Mouse (Mus musculus): ENCODE data around the gene Sag. TPM values are rescaled to one million over a fixed set of nuclear protein-coding genes. Genes with fewer than 3 reads are reported as not detected.

Sag gene
- total and polyA plus RNA-seq, 3 experiments, result 0.16 to 0.57 (median 0.43) TPM

GRCm38 (mm10) chr1:87798306-87798705 is 5.2 kb upstream of the Sag start:
- 74% methylated on average over 2 of the region's 2 CpGs for WGBS
- intact Hi-C loops (cut with DNase I), result no loop called here
- no peaks in the 10 kb centered on the region for H3K36me3 ChIP-seq (ENCODE audit: control insufficient read depth, insufficient read depth, low read length)
- no peak overlapping the region for H3K4me3 ChIP-seq
- no peaks in the 10 kb centered on the region for H3K27me3 ChIP-seq (ENCODE audit: control insufficient read depth, insufficient read depth, low read length)
- no peaks in the 10 kb centered on the region for H3K79me2 ChIP-seq (replicated peaks; ENCODE audit: control insufficient read depth, insufficient read depth, low read length)
- no peak for DNase-seq
- H3K27ac ChIP-seq, result no peak overlapping the region
- H3K9ac ChIP-seq (ENCODE audit: low read depth, low read length), result no peak overlapping the region
- no peak for TF ChIP-seq POLR2A (IDR thresholded peaks at IDR 0.05; ENCODE audit: insufficient read depth, low read depth, low read length)
- no peak for TF ChIP-seq EP300 (IDR thresholded peaks at IDR 0.05; ENCODE audit: insufficient read depth, low read depth, low read length)
- TF ChIP-seq CTCF (IDR thresholded peaks at IDR 0.05), result no peak
- H3K4me1 ChIP-seq (ENCODE audit: control insufficient read depth, insufficient read depth, low read length), result no peaks in the 10 kb centered on the region

- no peak for TF ChIP-seq POLR2A (IDR thresholded peaks at IDR 0.05; ENCODE audit: insufficient read depth, low read depth, low read length)
- TF ChIP-seq CTCF (IDR thresholded peaks at IDR 0.05), result no peak
- no peak for TF ChIP-seq EP300 (IDR thresholded peaks at IDR 0.05; ENCODE audit: insufficient read depth, low read depth, low read length)
- DNase-seq, result no peak
- Histone ChIP-seq H3K27ac (no peak overlapping the region), H3K79me2 (replicated peaks; ENCODE audit: control insufficient read depth, insufficient read depth, low read length) (no peaks in the 10 kb centered on the region), H3K4me3 (no peak overlapping the region), H3K4me1 (ENCODE audit: control insufficient read depth, insufficient read depth, low read length) (no peaks in the 10 kb centered on the region), H3K27me3 (ENCODE audit: control insufficient read depth, insufficient read depth, low read length) (no peaks in the 10 kb centered on the region), H3K9ac (ENCODE audit: low read depth, low read length) (no peak overlapping the region), H3K36me3 (ENCODE audit: control insufficient read depth, insufficient read depth, low read length) (no peaks in the 10 kb centered on the region)
- intact Hi-C loops (cut with DNase I), result no loop called here
- WGBS, result 95% methylated on average over 1 of the region's 1 CpGs
Observed at GRCm38 (mm10) chr1:87807751-87808150, 4.3 kb downstream of the Sag start.

GRCm38 (mm10) chr1:87811391-87811790 is 7.9 kb downstream of the Sag start:
- H3K27me3 ChIP-seq (ENCODE audit: control insufficient read depth, insufficient read depth, low read length), result no peaks in the 10 kb centered on the region
- no peak for TF ChIP-seq CTCF (IDR thresholded peaks at IDR 0.05)
- H3K36me3 ChIP-seq (ENCODE audit: control insufficient read depth, insufficient read depth, low read length), result no peaks in the 10 kb centered on the region
- H3K9ac ChIP-seq (ENCODE audit: low read depth, low read length), result no peak overlapping the region
- no peaks in the 10 kb centered on the region for H3K79me2 ChIP-seq (replicated peaks; ENCODE audit: control insufficient read depth, insufficient read depth, low read length)
- H3K4me3 ChIP-seq, result no peak overlapping the region
- peaks cover 7% of the 10 kb centered on the region for H3K4me1 ChIP-seq (ENCODE audit: control insufficient read depth, insufficient read depth, low read length)
- WGBS, result 86% methylated on average over 7 of the region's 7 CpGs
- intact Hi-C loops (cut with DNase I), result no loop called here
- no peak for DNase-seq
- H3K27ac ChIP-seq, result no peak overlapping the region

GRCm38 (mm10) chr1:87812061-87812460 is 8.6 kb downstream of the Sag start:
- no peaks in the 10 kb centered on the region for H3K27me3 ChIP-seq (ENCODE audit: control insufficient read depth, insufficient read depth, low read length)

GRCm38 (mm10) chr1:87813155-87813554 is 9.7 kb downstream of the Sag start:
- Histone ChIP-seq H3K9ac (ENCODE audit: low read depth, low read length) (no peak overlapping the region), H3K4me1 (ENCODE audit: control insufficient read depth, insufficient read depth, low read length) (peaks cover 7% of the 10 kb centered on the region), H3K27me3 (ENCODE audit: control insufficient read depth, insufficient read depth, low read length) (no peaks in the 10 kb centered on the region), H3K27ac (peak overlapping the region; percentile 31; the same call in 1 of the 2 replicates), H3K79me2 (replicated peaks; ENCODE audit: control insufficient read depth, insufficient read depth, low read length) (no peaks in the 10 kb centered on the region), H3K4me3 (no peak overlapping the region), H3K36me3 (ENCODE audit: control insufficient read depth, insufficient read depth, low read length) (no peaks in the 10 kb centered on the region)
- TF ChIP-seq CTCF (IDR thresholded peaks at IDR 0.05) (no peak), POLR2A (IDR thresholded peaks at IDR 0.05; ENCODE audit: insufficient read depth, low read depth, low read length) (no peak), EP300 (IDR thresholded peaks at IDR 0.05; ENCODE audit: insufficient read depth, low read depth, low read length) (no peak)
- DNase-seq, result no peak
- intact Hi-C loops (cut with DNase I), result no loop called here
- 63% methylated on average over 6 of the region's 6 CpGs for WGBS

More at GRCm38 (mm10) chr1:87812061-87812460, 8.6 kb downstream of the Sag start:
- WGBS, result 82% methylated on average over 10 of the region's 10 CpGs
- H3K79me2 ChIP-seq (replicated peaks; ENCODE audit: control insufficient read depth, insufficient read depth, low read length), result no peaks in the 10 kb centered on the region
- no peaks in the 10 kb centered on the region for H3K36me3 ChIP-seq (ENCODE audit: control insufficient read depth, insufficient read depth, low read length)
- no peak overlapping the region for H3K27ac ChIP-seq
- peaks cover 7% of the 10 kb centered on the region for H3K4me1 ChIP-seq (ENCODE audit: control insufficient read depth, insufficient read depth, low read length)
- intact Hi-C loops (cut with DNase I), result no loop called here
- DNase-seq, result no peak
- no peak overlapping the region for H3K4me3 ChIP-seq
- no peak overlapping the region for H3K9ac ChIP-seq (ENCODE audit: low read depth, low read length)
- no peak for TF ChIP-seq EP300 (IDR thresholded peaks at IDR 0.05; ENCODE audit: insufficient read depth, low read depth, low read length)
- TF ChIP-seq CTCF (IDR thresholded peaks at IDR 0.05), result no peak

- Histone ChIP-seq H3K27me3 (ENCODE audit: control insufficient read depth, insufficient read depth, low read length) (no peaks in the 10 kb centered on the region), H3K27ac (no peak overlapping the region), H3K9ac (ENCODE audit: low read depth, low read length) (no peak overlapping the region), H3K36me3 (ENCODE audit: control insufficient read depth, insufficient read depth, low read length) (no peaks in the 10 kb centered on the region), H3K4me3 (no peak overlapping the region), H3K4me1 (ENCODE audit: control insufficient read depth, insufficient read depth, low read length) (peaks cover 7% of the 10 kb centered on the region), H3K79me2 (replicated peaks; ENCODE audit: control insufficient read depth, insufficient read depth, low read length) (no peaks in the 10 kb centered on the region)
- 37% methylated on average over 7 of the region's 7 CpGs for WGBS
- intact Hi-C loops (cut with DNase I), result no loop called here
- DNase-seq, result peak in 1 of 2 experiments; percentile 32
- TF ChIP-seq CTCF (IDR thresholded peaks at IDR 0.05), result no peak
- no peak for TF ChIP-seq POLR2A (IDR thresholded peaks at IDR 0.05; ENCODE audit: insufficient read depth, low read depth, low read length)
- TF ChIP-seq EP300 (IDR thresholded peaks at IDR 0.05; ENCODE audit: insufficient read depth, low read depth, low read length), result no peak
Observed at GRCm38 (mm10) chr1:87813681-87814080, 10.2 kb downstream of the Sag start.

All from heart, adult 2 months (tissue).